Mouse (Mus musculus): ENCODE results near the gene Vgf.

The Vgf gene

DNA sequence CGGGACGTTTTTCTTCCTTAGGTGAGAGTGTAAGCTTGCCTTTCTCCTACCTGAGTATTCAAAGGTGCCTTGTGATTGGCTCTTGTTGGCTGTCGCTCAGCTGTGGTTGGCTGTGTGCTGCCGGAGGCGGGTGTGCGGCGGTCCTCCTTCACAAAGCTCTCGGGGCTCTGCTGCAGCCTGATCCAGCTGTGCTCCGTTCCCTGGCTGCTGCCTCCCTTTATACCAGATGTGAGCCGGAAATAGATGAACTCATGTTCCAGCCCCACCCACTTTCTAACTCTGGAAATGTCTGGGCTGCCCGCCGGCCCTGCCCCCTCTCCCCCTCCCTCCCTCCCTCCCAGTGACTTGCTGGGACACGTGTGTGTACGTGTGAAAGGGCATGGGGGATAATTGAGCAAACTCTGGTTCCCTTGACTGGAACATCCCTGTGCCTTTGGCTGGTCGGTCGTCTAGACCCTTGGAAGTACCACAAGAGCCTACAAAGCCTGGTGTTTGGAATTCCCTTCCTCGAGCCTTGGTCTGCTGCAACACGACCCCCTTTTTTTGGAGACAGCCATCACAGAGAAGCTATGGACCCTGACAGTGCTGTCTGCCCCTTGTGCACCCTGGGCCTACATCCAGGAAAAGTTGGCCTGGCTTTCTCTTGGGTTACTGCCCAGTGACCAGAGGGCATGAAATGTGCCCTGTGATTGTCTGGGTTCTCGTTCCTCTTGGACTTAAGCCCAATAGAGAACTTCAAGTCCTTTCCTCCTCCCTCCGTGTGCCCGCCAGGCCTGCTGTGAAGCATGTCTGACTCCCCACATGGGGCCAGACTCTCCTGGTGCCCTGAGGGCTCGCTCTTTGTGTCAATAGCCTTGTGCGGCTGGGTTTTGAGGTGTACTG lies 46.1 kb downstream of the Vgf start, which contains the start of gene Serpine1:
Serpine1 (minus strand) TSS at position 190 of the 882 bp plus-strand sequence.
- DNase-seq (ENCODE audit: low read depth, low spot score), result no peak

GRCm38 (mm10) chr5:137073141-137073540 lies 46.9 kb downstream of the Vgf start:
- DNase-seq (ENCODE audit: low read depth, low spot score), result no peak

- no peak for DNase-seq (ENCODE audit: low read depth, low spot score)
Measured at GRCm38 (mm10) chr5:137074191-137074651, 48.0 kb downstream of the Vgf start.

DNA sequence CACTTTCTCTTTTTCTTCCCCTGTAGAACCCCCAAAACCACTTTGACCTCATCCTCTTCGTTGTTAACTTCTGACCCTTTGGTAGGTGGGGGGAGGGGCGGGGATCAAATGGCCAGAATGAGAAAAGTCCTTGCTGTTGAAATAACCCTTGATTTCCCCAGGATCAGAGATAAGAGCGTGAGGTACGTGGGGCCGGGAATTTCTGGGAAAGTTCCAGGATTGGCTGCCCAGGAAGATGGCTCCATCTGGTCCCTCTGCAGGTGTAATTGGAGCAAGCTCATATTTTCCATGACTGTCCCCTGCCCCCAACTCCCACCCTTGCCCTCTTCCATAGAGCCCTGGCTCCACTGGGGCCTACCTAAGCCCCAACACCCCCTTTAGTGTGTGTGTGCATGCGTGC lies 49.5 kb downstream of the Vgf start:
- no peak for DNase-seq (ENCODE audit: low read depth, low spot score)

DNA sequence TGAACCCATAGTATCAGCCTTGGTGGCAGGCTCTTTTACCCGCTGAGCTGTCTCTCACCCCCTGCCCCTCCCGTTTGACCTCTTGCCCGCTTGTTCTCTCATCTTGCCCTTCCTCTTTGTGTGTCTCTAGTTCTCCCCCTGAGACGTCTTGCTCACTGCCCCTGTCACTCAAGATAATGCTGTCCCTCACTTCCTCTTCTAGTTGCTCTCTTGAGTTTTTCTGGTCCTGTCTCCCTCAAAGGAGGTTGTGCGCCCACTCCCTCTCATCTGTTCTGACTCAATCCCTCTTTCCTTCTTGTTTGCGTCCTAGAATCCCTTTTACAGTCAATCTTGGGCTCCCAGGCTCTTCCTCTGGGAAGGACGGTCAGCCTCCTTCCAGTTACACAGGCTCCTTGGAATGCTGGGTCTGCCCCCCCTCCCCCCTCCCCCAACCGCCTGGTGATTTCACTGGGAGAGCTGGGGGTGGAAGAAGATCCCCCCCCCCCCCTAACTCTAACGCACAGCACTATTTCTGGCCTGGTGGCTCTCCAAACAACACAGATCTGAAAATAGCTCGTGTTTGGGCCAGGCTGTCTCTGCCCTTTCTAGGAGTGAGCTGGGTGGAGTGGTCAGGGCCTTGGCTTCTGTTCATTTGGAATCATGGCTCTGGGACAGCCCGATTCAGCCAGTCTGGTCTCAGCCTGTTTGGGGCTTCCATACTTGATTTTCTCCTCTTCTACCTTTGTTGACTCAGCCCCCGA lies 50.2 kb downstream of the Vgf start:
- no peak for DNase-seq (ENCODE audit: low read depth, low spot score)

DNA sequence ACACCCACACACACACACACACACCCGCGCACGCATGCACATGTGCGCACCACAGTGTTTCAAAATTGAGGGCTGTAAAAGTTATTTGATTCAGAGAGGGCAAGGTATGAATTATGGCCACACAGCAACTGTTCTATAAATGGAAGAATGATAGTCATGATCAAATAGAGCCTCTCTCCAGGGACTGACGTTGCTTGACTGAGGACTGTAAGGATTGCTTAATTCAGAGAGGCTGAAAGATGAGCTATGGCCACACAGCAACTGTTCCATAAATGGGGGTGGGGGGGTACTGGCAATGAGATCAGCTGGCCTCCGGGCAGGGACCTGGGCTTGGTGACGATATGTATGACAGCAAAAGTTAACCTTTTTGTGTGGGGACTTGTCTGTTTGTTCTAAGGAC lies 51.0 kb downstream of the Vgf start:
- DNase-seq (ENCODE audit: low read depth, low spot score), result no peak

DNA sequence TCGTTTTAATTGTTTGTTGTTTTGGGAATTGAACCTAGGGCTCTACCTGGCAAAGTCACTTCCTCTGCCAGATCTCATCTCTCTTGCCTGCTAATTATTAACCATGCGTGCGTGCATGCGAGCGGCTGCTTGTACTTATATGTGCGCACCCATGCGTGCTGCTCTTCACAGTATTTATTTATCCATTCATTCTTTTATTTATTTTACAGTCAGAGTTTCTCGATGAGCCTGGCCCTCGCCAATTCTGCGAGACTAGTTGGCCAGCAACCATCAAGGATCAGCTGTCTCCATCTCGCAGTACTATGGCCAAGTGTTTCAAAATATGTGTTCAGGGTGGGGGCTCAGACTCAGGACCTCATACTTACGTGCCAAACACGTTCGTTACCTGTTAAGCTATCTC lies 51.8 kb downstream of the Vgf start:
- no peak for DNase-seq (ENCODE audit: low read depth, low spot score)

DNA sequence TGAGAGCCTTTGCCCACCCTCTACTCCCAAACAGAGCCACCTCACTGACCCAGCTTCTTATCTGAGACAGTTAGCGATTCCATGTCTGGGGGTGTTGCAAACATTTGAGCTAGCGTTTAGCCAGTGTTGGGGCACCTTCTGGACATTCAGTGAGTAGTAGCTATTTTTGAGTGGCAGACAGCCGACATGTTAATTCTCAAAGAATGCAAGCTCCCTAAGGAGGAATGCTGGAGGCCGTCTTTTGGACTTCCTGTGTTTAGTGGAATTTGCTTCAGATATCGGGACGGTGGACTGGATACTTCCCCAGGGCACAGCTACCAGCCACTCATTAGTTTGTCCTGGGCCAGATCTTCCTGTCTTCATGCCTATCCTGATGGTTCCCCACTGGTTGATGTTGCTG lies 52.4 kb downstream of the Vgf start:
- DNase-seq (ENCODE audit: low read depth, low spot score), result no peak

- DNase-seq (ENCODE audit: low read depth, low spot score), result no peak
Measured at GRCm38 (mm10) chr5:137079849-137080248, 53.7 kb downstream of the Vgf start.

Measured in brain, embryonic 18.5 days (tissue).